Mouse (Mus musculus) left cerebral cortex, postnatal 10 days (tissue): ENCODE measurements around the gene Supt5. TPM values are rescaled to one million over a fixed set of nuclear protein-coding genes. Genes with fewer than 3 reads are reported as not detected.
"Not testable (repeated sequence)": the region's sequence is repeated elsewhere in the genome, so short reads cannot be mapped to it uniquely, and the experiment has no call there.

Experiments
- DNase-seq, 2 experiments: peaks; one replicate each; pipeline ENCODE4 v3.0.0; 2021 to 2022; ENCODE audit warnings: low spot score in 2 of 2, mixed read lengths in 1 of 2; ENCODE audit errors: extremely low spot score in 1 of 2
- intact Hi-C: fragments of 180-260 bp; cut with DNase I; formaldehyde crosslinking; loops from one replicate; pipeline ENCODE4 v1.15.1; 2025
- total RNA-seq, 2 experiments: library from RNA; stranded (reverse); gene quantifications; 2 replicates each; pipeline ENCODE4 v1.2.3; 2021

Supt5 gene
- total RNA-seq: 100 to 1,000 TPM; 113 to 114 TPM

- intact Hi-C loops: no loop called here
- peak; percentile 97 to 98 for DNase-seq
These were observed at the start of gene Supt5 for GRCm38 (mm10) chr7:28338108-28338998. Gene Supt5, minus strand, starts transcription at chr7:28338746.

- intact Hi-C loops, DNase-seq: not testable (repeated sequence)
These were observed 48.8 kb upstream of the Supt5 start for GRCm38 (mm10) chr7:28387384-28387783.

GRCm38 (mm10) chr7:28386877-28387276, 48.3 kb upstream of the Supt5 start:
- intact Hi-C loops: loop anchor here (1.0 kb wide), 1 partner anchor 14 kb away; no protein-coding TSS in a partner anchor
- DNase-seq: not testable (repeated sequence)

- intact Hi-C loops: loop anchor here (1.0 kb wide), 1 partner anchor 13 kb away; no protein-coding TSS in a partner anchor
These were observed 47.9 kb upstream of the Supt5 start for GRCm38 (mm10) chr7:28386462-28386861.

GRCm38 (mm10) chr7:28386007-28386406, 47.5 kb upstream of the Supt5 start:
- peak in 1 of 2 experiments; percentile 62 for DNase-seq
- intact Hi-C loops: loop anchor here (1.0 kb wide), 1 partner anchor 13 kb away; no protein-coding TSS in a partner anchor

More at GRCm38 (mm10) chr7:28386462-28386861, 47.9 kb upstream of the Supt5 start:
- peak; percentile 72 to 91 for DNase-seq

- intact Hi-C loops: no loop called here
These were observed 46.6 kb upstream of the Supt5 start for GRCm38 (mm10) chr7:28385196-28385595.

GRCm38 (mm10) chr7:28384162-28384561, 45.6 kb upstream of the Supt5 start:
- no peak for DNase-seq
- intact Hi-C loops: no loop called here

More at GRCm38 (mm10) chr7:28385196-28385595, 46.6 kb upstream of the Supt5 start:
- no peak for DNase-seq

- intact Hi-C loops: no loop called here
- no peak for DNase-seq
These were observed 45.1 kb upstream of the Supt5 start for GRCm38 (mm10) chr7:28383606-28384005.

GRCm38 (mm10) chr7:28382981-28383396, 44.4 kb upstream of the Supt5 start:
- DNase-seq: peak in 1 of 2 experiments; percentile 69
- intact Hi-C loops: no loop called here

GRCm38 (mm10) chr7:28382347-28382951, 43.9 kb upstream of the Supt5 start:
- DNase-seq: no peak
- intact Hi-C loops: no loop called here

GRCm38 (mm10) chr7:28381938-28382337, 43.4 kb upstream of the Supt5 start:
- intact Hi-C loops: no loop called here
- DNase-seq: peak in 1 of 2 experiments; percentile 94

GRCm38 (mm10) chr7:28381017-28381790, 42.7 kb upstream of the Supt5 start:
- peak in 1 of 2 experiments; percentile 85 for DNase-seq
- intact Hi-C loops: no loop called here

- intact Hi-C loops: no loop called here
- DNase-seq: no peak
These were observed 41.9 kb upstream of the Supt5 start, which contains the start of gene Zfp36 for GRCm38 (mm10) chr7:28380237-28381016. Gene Zfp36, minus strand, starts transcription at chr7:28380253.

GRCm38 (mm10) chr7:28378769-28379651, 40.5 kb upstream of the Supt5 start:
- DNase-seq: peak; percentile 64 to 95
- intact Hi-C loops: loop anchor here (10.0 kb wide), 1 partner anchor 226 kb away; no protein-coding TSS in a partner anchor

- intact Hi-C loops: loop anchor here (10.0 kb wide), 1 partner anchor 227 kb away; no protein-coding TSS in a partner anchor
These were observed 39.6 kb upstream of the Supt5 start for GRCm38 (mm10) chr7:28378066-28378690.

GRCm38 (mm10) chr7:28377190-28378065, 38.9 kb upstream of the Supt5 start:
- no peak for DNase-seq
- intact Hi-C loops: loop anchor here (10.0 kb wide), 1 partner anchor 227 kb away; no protein-coding TSS in a partner anchor

More at GRCm38 (mm10) chr7:28378066-28378690, 39.6 kb upstream of the Supt5 start:
- DNase-seq: no peak
